Mouse (Mus musculus) cerebellum, adult 11-12 months (tissue): Measurements from ENCODE around the gene Saxo1.

Experiments used
- DNase-seq: peaks from one replicate; pipeline ENCODE4 v3.0.0; 2022

The Saxo1 gene

DNA sequence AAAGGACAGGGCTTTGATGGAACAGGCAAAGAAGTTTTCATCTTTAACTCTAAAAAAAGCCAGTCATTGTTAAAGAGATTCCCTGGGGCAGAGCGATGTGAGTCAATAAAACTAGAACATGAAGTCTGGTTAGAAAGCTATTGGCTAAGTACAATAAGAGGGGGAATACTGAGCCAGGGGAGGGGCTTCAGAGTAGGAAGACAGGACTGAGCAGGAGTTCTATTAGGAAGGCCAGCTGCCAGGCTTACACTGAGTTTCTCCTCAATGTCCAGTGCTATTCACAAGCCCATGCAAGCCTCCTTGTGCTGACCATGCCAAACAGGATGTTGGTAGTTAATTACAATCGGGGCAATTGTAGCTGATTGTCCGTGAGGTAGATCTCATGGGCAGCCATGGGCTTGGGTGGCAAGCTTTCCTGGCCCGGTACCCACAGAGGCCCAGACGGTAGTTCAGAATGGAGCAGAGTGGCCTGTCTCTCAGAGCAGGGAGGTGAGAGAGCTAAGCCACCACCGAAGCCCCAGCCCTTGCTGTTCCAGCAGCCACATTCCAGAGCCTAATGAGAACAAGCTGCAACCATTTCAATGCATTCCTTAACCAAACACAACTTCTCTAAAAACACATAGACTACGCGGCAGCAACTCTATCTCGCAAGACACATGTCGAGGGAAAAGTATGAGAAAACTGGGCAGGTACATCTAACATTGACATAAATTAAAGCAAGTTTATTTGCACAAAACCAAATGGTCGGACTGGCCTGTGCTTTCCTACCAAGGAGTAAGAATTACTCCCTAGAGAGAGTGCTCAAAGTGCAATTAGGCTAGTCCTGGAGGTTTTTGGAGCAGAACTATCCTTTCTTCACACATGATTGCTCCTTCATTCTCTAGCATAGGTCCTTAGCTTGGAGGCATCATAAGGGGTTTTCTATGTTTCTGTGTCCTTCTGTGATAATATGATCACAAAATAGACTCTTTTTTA is 30.7 kb downstream of the Saxo1 start:
- no peak for DNase-seq

DNA sequence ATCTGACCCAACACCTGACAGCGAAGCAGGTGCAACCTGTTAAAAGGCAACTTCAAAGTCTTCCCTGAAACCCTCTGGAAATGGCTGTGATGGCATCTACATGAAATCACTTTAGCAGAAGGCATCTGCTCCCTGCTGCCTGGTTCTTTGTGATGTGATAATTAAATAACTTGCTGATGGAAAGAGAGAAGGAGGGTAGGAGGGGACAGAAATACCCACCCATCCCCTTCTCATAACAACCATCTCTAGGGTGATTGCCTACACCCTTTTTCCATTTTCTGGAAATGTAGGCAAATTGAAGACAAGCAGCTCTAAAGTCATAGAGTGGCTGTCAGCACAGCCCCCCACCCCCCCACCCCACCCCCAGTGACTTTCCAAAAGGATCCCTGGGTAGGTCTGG is 33.6 kb downstream of the Saxo1 start:
- no peak for DNase-seq

DNA sequence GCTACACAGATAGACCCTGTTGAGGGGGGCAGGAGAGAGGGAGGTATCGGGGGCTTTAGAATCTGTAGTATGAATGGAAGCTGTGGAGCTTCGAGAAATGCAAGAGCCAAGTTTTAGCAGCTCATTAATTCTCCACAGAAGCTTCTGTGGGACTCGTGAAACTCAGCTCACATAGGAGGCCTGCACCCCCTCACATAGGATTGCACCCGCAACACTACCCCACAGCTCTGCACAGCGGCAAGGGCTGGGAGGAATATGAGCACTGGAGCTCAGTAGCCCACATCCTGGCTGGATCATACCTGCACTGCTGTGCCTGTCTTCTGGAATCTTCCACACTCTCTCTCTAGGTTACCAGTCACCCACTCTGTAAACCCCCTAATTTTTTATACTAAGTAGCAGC is 34.4 kb downstream of the Saxo1 start:
- DNase-seq = no peak

DNA sequence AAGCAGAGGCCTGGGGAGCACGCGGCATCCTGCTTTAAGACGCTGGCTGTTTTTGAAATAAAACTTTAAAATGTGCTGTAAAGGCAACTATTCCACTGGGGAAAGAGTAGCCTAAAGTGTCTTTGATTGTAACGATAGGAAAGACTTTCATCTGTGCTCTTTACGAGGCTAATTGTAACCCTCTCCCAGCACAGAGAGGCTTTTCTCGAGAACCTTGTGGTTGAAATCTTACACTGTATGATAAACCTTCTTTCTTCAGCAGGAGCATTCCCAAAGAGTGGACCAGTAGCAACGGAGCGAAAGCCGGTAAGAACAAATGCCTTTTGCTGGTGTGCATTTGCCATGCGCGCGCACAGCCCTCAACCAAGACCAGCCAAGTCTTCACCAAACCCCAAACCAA is 37.4 kb downstream of the Saxo1 start:
- DNase-seq = no peak

DNA sequence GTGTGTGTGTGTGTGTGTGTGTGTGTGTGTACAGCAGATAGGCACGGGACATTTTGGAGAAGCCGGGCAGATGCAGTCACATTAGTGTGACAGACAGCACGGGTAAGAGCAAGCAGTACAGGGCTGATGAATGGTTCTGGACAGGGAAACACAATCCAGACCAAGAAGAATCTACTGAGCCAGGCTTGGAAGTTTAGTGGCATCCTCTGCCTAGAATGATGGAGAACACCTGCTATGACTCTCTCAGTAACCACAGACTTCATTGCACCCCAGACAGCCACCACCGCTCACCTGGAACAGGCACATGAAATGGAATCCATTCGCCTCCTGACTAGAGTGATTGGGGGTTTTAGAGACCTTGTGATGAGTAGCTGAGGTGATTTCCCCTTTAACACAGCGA is 38.2 kb downstream of the Saxo1 start:
- DNase-seq = no peak

DNA sequence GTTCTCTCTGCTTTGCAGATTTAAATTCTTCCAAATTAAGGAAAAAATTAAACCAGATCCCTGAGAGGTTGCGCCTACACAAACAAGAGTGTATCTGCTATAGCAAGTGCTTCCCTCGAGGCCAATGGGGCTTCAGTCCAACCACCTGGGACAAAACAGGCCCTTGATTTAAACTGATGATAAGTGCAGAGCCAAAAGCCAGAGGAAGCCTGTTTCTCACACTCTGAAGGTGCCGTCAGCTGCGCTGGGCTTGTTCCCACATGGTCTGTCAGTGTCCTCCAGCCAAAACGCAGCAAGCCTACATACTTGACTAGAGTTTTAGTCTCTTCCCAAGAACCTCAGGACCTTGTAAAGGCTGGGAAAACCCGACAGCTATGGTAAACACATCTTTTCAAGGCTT is 53.5 kb downstream of the Saxo1 start:
- no peak for DNase-seq

DNA sequence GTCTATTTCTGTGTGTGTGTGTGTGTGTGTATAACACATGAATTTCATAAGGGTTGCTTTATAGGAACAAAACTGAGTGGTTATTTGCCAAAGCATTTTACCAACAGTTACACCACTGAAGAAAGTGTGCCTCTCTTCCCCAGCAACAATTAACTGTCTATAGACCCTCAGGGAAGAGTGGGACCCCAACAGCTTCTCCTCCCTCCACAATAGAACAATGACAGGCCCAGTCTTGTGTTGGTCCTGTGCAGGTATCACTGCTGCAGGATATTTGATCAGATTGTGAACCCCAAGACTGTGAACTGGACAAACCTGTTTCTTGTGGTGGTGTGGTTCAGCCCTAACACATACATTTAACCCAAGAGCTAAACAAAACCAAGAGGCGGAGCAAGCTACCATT is 58.6 kb downstream of the Saxo1 start:
- no peak for DNase-seq

DNA sequence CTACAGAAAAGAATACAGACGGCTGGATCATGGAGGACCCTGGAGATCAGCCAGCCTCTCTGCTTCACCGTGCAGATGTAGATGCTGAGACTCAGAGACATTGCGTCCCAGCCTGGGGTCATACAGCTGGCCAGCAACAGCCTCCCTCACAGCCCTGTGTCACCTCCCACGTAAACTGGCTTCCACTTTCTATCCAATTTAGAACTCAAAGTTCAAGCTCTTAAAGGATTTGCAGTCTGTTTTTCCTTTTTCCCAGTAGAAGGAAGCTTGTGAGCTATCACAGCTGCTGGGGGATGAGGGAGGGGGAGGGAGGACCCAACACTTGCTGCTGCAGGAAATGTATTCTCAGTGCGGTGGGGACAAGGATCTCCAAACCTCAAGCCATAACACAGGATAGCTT is 59.4 kb downstream of the Saxo1 start:
- no peak for DNase-seq

DNA sequence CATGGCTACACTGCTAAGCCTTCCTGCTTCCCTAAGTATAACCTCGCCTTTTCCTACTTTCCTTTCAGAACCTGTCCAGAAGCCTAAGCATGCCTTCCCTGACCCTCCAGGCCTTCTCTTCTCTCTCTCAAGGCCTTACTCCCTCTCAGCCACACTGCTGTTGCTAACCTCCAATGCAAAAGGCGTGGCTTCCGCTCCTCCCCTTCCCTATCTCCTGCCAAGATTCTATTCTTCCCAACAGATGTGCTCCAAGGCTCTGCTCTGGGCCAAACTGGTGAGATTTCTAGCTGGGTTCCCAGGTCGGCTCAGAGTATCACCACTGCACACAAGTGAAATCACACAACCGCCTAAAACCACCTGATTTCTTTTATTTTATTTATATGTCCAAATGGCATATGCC is 69.0 kb downstream of the Saxo1 start:
- no peak for DNase-seq

DNA sequence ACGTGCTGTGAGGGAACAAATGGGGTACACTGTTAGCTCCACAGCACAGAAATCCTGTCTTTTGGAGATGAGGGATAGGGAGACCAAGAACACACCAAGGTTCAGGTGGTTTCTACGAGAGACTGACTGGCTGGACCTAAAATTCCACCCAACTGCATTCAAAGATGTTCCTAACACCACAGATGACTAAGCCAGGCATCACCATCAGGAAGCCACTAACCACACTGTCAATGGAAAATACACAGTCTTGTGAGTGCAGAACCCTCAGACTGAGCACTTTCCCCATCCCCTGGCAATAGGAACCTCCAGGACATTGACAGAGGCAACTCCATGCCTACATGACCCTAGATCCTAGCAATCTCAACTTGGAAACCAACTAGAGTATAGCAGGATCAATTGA is 71.2 kb downstream of the Saxo1 start:
- DNase-seq = no peak

DNA sequence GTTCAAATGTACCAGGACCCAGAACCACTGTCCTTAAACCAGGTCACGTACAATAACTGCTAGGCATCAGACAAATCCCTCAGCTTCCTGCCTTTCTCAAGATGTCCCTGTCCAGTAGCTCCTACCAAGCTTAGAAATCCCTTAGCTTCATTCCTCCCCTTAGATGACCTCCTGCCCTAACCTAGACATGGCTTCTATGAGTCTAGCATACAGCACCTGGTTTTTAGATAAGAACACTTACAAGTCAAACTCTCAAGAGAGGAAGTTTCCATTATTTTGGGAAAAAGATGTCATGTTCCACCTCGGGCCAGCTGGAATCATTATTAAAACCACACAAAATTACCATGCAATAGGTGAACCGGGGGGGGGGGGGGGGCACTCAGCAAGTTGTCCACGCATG is 71.6 kb downstream of the Saxo1 start:
- no peak for DNase-seq

DNA sequence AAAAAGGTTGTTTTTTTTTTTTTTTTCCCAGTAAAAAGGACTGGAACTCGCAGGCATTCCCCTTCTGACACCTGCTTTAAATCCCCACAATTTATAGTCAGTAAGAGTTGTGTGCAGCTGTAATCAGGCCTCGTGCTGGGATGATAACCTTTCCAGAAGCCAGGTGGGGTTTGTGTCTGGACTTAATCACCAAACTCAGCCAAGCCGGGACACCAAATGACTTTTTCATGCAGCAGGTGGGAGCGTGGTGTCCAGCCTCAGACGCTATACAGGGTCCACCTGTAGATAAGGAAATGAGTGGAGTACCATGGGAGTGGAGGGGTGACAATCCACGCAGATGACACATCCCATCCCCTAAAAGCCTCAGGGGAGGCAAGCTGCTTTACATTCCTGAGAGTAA is 73.1 kb downstream of the Saxo1 start:
- no peak for DNase-seq

DNA sequence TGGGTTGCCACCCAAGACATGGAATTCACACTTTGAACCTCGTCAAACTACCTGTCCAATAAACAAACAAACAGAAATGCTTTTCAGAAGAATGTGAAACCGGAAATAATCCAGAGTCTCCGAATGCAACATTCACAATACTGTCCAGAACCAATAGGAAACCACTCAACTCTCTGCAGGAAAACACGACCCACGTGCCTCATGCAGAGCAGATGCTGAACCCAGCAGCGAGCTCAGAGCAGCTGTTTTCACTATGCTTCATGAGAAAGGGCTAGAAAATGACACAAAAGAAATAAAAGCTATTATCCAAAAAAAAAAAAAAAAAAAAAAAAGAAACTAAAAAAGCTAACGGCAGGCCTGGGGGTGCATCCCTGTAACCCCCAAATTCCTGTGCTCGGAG is 74.4 kb downstream of the Saxo1 start:
- no peak for DNase-seq

DNA sequence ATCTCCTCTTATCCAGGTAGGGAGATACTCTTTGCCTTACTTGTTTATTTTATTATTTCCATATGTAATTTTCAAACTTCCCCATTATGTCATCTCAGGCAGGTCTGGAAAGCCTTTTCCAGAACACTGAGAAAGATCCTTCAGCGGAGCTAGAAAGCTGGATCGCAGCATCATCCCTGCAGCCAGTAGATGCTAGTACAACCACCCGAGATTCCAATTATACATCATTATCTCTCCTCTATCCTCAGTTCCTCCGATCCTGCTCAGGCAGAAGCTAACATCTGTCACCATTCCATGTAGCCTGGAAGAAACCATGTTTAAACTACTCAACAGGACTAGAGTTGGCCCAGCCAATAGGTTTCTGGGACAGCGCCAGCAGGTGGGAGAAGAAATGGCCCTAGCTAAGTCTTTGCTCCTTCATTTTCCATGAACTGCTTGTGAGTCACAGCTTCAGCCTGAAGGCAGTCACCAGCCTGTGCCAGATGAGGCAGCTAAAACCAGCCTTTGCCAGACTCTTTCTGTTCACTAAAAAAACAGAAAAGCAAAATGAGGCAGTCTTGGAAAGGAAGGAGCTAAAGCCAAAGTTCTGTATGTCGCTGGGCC is 75.0 kb downstream of the Saxo1 start:
- DNase-seq = no peak

DNA sequence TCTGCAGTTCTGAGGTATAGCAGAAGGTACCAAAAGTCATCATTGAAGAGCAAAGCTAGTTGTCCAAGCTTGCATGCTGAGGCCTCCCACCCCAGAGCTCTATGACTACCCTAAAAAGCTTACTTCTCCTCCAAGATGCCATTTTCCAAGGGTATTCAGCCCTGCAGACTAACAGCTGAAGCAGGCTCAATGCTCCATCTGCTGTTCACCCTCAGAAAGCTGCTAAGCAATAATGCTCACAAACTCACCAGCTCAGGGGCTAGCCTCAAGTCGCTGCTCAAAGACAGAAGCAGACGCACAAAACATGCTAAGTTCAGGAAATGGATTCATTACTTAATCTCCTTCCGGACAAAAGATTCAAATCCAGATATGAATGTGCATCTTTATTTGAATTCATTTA is 77.2 kb downstream of the Saxo1 start:
- no peak for DNase-seq

DNA sequence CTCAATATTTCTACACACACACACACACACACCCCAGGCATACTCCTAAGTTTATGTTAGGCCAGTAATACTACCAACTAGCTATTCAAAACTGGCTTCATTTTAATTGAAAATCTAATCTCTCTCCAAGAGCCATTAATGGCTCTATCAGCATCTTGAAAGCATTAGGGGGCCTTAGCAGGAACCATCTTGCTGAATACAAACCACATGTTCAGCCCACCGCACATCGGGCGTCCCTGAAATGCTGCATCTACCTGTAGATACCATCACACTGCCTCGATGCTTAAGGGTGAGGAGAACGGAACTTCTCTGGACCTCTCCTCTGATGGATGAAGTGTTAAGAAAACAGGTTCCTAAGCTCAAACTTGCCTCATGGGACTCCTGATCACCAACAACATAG is 93.3 kb downstream of the Saxo1 start:
- DNase-seq = no peak

DNA sequence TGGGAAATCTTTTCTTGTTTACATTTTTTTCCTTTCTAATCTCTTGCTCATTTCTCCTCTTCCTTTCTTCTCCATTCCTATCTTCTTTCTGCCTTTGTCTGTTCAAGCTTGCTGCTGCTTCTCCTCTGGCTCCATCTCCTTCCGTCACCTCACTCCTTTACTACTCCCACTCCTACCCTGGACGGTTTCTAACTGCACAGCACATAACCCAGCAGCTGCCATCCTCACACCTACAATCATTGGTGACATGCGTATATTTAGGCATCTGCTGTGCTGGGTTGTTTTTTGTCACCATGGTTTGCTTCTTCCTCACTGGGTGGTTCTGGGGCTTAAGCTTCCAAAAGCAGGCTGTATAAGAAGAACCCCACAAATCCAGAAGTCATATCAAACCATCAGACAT is 107.7 kb downstream of the Saxo1 start:
- DNase-seq = no peak

DNA sequence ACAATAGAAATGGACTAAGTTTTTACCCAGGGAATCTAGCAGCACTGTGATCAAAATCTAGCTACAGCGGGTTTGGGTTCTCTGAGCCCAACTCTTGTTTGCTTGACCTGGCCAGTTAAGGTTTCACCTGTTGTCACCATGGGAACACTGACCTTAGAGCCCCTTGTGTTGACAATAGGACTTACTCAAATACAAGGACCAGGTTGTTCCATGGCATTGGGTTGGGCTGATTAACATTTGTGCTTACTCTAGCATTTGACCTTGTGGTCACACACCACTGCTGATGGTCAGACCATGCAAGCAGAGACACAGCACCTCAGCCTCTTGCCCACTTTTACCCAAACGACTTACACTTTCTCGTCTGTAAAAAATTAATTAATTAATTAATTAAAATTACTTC is 121.8 kb downstream of the Saxo1 start:
- no peak for DNase-seq

DNA sequence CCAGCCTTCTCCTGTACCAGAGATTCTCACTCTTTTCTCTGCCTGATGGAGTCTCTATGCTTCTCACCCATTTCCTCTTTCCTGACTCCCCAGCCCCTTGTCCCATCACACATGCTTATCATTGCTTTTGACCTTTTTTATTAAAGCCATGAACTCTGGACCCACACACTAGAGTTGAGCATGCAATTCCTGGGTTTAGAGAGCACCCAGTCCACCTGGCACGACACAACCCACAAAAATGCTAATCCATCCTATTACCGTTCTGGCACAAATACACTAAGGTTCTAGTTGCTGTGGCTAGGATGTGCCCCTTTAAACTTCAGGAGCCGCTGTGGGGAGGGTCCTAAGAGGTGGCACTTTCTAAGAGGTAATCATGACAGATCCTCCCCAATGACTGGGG is 122.5 kb downstream of the Saxo1 start:
- no peak for DNase-seq

DNA sequence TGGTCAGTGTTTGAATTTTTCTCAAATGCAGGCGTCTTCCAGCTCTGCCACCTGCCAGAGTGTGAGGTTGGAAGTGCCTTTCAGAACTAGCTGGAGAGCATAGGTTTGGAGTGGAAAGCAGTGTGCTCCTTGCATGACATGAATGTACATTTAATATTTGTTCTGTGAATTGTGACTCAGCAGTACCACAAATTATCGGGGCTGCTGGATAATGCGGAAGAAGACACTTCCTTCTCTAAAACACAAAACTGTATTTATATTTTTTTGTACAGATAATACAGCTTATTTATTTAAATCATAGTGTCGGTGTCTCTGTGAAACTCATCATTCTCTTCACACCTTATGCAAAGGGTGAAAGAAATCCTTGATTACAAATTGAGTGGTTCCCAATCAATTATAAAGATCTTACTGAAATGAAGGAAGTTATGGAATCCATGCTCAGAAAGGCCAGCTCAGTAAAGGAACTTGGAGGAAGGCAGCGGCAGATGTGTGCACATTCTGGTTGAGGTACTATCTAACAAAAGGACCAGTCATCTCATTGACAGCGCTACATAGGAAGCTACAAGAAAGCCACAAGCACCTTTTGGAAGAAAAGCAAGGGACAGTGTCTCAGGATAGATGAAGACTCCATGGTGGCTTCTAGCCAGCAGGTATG is 129.9 kb downstream of the Saxo1 start:
- no peak for DNase-seq

DNA sequence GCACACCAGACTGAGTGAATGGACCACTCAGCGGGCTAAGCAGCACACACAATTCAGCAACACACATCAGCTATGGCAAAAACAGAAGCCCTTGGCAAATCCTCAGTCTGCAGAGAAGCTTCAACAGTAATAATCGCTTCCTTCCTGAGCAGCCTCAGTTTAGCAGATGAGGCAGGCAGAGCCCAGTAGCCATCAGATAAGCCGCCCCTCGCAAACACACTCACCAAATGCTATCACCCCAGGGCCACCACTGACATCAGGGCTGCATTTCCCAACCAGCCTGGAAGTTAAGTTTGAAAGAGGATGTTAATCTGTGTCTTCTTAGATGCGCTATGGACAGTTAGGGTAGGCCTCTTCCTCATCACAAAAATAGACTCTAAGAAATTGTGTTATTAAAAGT is 130.8 kb downstream of the Saxo1 start:
- no peak for DNase-seq

DNA sequence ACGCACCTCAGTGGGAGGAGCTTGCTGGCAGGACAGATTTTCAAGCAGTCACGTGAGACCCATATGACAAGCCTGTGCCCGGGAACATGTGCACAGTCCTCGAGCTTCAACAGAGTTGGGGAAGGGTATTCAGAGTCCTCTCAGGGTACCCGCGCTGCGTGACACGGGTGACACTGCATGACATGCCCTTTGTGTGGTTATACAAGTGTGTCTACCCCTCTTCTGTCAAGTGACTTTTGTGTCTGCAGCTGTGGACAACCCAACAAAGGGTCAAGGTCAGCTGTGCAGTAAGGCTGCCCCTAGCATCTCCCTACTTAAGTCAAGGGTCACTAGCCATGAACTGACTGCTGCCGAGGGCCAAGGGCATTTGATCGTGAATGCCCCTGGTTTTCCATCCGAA is 131.6 kb downstream of the Saxo1 start:
- DNase-seq = no peak

DNA sequence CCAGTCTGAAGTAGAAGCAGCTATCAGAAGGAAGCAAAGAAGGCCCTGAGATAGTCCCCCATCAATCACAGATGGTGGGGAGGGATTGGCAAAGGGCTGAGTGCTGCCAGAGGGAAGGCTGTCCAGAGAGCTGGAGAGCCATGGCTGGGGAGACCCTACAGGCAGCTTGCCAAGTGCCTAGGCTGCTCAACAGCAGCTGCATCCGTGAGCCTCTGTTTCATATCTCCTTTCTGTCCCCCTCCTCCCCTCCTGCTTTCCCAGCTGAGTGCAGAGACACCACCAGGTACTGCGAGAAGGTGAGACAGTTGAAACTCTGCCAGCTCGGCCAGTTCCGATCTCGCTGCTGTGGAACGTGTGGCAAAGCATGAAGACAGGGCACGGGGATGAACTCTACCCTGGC is 132.5 kb downstream of the Saxo1 start:
- no peak for DNase-seq

DNA sequence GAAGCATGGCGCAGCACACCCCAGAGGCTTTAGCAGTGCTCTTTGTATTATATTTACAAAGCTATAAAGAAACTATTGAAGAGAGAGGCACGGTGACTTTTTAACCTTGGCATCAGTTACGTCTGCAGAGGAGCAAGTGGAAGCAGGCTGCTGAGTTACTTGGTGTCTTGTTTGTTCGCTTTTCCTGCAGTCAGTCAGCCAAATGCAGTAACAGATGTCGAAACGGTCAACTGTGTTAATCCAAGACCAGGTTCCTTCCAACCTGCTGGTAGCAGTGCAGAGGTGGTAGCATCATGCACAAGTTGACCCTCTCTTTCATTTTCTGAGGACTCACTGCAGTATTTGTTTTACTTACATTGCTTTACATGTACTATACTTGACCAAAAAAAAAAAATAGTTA is 135.5 kb downstream of the Saxo1 start:
- DNase-seq = no peak
